Mouse (Mus musculus) limb, embryonic 14.5 days (tissue): ENCODE measurements around the gene Etnk2. TPM values are rescaled to one million over a fixed set of nuclear protein-coding genes. Genes with fewer than 3 reads are reported as not detected.

Experiments
- ATAC-seq: fragments of 200-750 bp; cut with Nextera tagmentation; 2 replicates; pipeline ENCODE4 v1.8.0; 2017; ENCODE audit warnings: low read depth, moderate number of reproducible peaks, moderate TSS enrichment; ENCODE audit not compliant: low FRiP score
- DNase-seq: peaks from one replicate; pipeline ENCODE4 v3.0.0-alpha.2; 2015; ENCODE audit warnings: low spot score
- H3K27ac ChIP-seq: fragments of 300-500 bp; sonication (generic); replicated peaks from 2 replicates; pipeline ENCODE4 v1.5.1; 2014; ENCODE audit warnings: low read depth, mild to moderate bottlenecking, low read length, moderate library complexity, mixed read lengths
- H3K27me3 ChIP-seq: fragments of 300-500 bp; sonication (generic); 2 replicates; pipeline ENCODE4 v1.6.1; 2014; ENCODE audit warnings: low read length, mixed read lengths; ENCODE audit not compliant: control insufficient read depth, insufficient read depth
- H3K36me3 ChIP-seq: fragments of 300-500 bp; sonication (generic); 2 replicates; pipeline ENCODE4 v1.6.1; 2014; ENCODE audit warnings: mild to moderate bottlenecking, low read length, moderate library complexity, mixed read lengths; ENCODE audit not compliant: control insufficient read depth, insufficient read depth
- H3K4me1 ChIP-seq: fragments of 300-500 bp; sonication (generic); 2 replicates; pipeline ENCODE4 v1.6.1; 2014; ENCODE audit warnings: antibody characterized with exemption, low read length, mixed read lengths; ENCODE audit not compliant: control insufficient read depth, insufficient read depth
- H3K4me2 ChIP-seq: fragments of 300-500 bp; sonication (generic); replicated peaks from 2 replicates; pipeline ENCODE4 v1.6.1; 2014; ENCODE audit warnings: low read depth, mild to moderate bottlenecking, low read length, moderate library complexity; ENCODE audit not compliant: severe bottlenecking
- H3K4me3 ChIP-seq: fragments of 300-500 bp; sonication (generic); replicated peaks from 2 replicates; pipeline ENCODE4 v1.5.1; 2014; ENCODE audit warnings: low read length
- H3K9ac ChIP-seq: fragments of 300-500 bp; sonication (generic); 2 replicates; pipeline ENCODE4 v1.6.1; 2014; ENCODE audit warnings: mild to moderate bottlenecking, low read depth, low read length, moderate library complexity; ENCODE audit not compliant: severe bottlenecking
- H3K9me3 ChIP-seq: fragments of 300-500 bp; sonication (generic); 2 replicates; pipeline ENCODE4 v1.6.1; 2016; ENCODE audit warnings: low read length; ENCODE audit not compliant: control insufficient read depth
- POLR2A ChIP-seq: fragments of 200-500 bp; IDR thresholded peaks from 2 replicates; pipeline ENCODE4 v1.8.0; 2012; ENCODE audit warnings: inconsistent platforms, mild to moderate bottlenecking, moderate library complexity, borderline replicate concordance; ENCODE audit not compliant: insufficient read depth, insufficient read length; ENCODE audit errors: extremely low read depth
- WGBS: fragments of 180-500 bp; shearing (Covaris S2); extraction: QIAGEN DNeasy Blood & Tissue Kit; methylation state at CpG from one replicate; pipeline ENCODE4 v1.1.7; 2014; 5-methylcytosine and 5-hydroxymethylcytosine counted together
- polyA plus RNA-seq, 2 experiments: library from polyadenylated mRNA; depleted of rRNA in 1 of 2; stranded (reverse) in 1 of 2; unstranded in 1 of 2; fragments of >200 nt; fragmentation: Nextera tagmentation in 1 of 2; extraction: Ambion mirVana in 1 of 2; gene quantifications; 2 replicates each; pipeline versions ENCODE4 v1.2.1 to v1.2.3; 2012 to 2014

The Etnk2 gene
- polyA plus RNA-seq, 2 experiments = 0.91 to 1.4 TPM

DNA sequence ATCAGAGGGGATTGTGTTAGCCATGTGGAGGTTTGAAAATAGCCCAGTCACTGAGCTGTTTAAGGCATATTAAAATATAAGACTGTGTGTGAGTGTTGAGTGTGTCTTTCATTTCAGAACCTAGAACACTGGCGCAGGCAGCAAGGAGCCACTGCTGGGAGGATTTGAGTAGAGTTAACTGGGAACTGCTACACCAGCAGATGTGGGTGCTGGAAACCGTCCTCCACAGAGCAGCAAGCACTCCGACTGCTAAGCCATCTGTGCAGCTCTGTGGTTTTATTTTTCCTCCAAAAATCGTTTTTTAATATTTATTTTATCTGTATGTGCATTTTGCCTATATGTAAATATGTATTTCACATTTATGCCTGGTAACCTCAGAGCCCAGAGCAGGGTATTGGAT is 31.3 kb downstream of the Etnk2 start:
- no peak overlapping the region for H3K9ac ChIP-seq
- ATAC-seq (no peak), DNase-seq (no peak)
- WGBS = 69% methylated on average over 4 of the region's 4 CpGs
- no peak overlapping the region for H3K4me2 ChIP-seq
- no peak overlapping the region for H3K27ac ChIP-seq
- H3K27me3 ChIP-seq = no peaks in the 10 kb centered on the region
- no peak overlapping the region for H3K4me3 ChIP-seq
- no peaks in the 10 kb centered on the region for H3K9me3 ChIP-seq
- TF ChIP-seq POLR2A = no peak
- H3K4me1 ChIP-seq = peaks cover 3% of the 10 kb centered on the region; the same call in 1 of the 2 replicates
- no peaks in the 10 kb centered on the region for H3K36me3 ChIP-seq

DNA sequence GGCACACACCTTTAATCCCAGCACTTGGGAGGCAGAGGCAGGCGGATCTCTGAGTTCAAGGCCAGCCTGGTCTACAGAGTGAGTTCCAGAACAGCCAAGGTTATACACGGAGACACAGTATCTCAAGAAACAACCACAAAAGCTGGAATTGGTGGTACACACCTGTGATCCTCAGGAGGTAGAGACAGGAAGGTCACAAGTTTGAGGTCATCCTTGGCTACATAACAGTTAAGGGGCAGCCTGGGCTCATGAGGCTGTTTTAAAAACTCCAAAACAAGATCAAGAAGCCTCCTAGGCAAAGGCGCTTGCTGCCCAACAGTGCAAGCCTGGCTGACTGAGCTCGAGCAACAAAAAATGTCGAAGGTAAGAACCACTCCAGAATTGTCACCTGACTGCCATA is 33.3 kb downstream of the Etnk2 start:
- Histone ChIP-seq H3K4me1 (peaks cover 3% of the 10 kb centered on the region; the same call in 1 of the 2 replicates), H3K9ac (no peak overlapping the region), H3K36me3 (no peaks in the 10 kb centered on the region), H3K4me2 (no peak overlapping the region), H3K27ac (no peak overlapping the region), H3K27me3 (no peaks in the 10 kb centered on the region), H3K4me3 (no peak overlapping the region), H3K9me3 (no peaks in the 10 kb centered on the region)
- 93% methylated on average over 5 of the region's 5 CpGs for WGBS
- no peak for TF ChIP-seq POLR2A
- no peak for DNase-seq
- ATAC-seq = no peak

DNA sequence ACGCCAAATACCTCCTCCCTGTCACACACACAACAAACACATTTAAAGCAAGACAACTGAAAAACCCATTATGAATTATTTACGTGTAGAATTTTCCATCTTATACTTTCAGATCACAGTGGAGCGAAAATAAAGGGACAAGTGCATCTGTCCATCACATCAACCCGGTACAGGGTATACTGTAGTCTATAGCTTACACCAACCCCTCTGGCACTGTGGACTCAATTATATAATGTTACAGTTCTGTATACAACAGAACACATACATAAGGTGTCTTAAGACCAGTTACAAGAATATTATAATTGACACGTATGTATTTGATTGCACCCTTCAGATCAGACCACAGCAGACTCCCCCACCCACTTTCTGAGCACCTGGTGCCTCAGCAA is 33.7 kb downstream of the Etnk2 start:
- DNase-seq (no peak), ATAC-seq (no peak)
- no peak overlapping the region for H3K27ac ChIP-seq
- no peaks in the 10 kb centered on the region for H3K36me3 ChIP-seq
- TF ChIP-seq POLR2A = no peak
- H3K27me3 ChIP-seq = no peaks in the 10 kb centered on the region
- no peak overlapping the region for H3K4me3 ChIP-seq
- peaks cover 3% of the 10 kb centered on the region; the same call in 1 of the 2 replicates for H3K4me1 ChIP-seq
- WGBS = 74% methylated on average over 5 of the region's 5 CpGs
- no peak overlapping the region for H3K4me2 ChIP-seq
- no peak overlapping the region; the same call in 1 of the 2 replicates for H3K9ac ChIP-seq
- no peaks in the 10 kb centered on the region for H3K9me3 ChIP-seq

DNA sequence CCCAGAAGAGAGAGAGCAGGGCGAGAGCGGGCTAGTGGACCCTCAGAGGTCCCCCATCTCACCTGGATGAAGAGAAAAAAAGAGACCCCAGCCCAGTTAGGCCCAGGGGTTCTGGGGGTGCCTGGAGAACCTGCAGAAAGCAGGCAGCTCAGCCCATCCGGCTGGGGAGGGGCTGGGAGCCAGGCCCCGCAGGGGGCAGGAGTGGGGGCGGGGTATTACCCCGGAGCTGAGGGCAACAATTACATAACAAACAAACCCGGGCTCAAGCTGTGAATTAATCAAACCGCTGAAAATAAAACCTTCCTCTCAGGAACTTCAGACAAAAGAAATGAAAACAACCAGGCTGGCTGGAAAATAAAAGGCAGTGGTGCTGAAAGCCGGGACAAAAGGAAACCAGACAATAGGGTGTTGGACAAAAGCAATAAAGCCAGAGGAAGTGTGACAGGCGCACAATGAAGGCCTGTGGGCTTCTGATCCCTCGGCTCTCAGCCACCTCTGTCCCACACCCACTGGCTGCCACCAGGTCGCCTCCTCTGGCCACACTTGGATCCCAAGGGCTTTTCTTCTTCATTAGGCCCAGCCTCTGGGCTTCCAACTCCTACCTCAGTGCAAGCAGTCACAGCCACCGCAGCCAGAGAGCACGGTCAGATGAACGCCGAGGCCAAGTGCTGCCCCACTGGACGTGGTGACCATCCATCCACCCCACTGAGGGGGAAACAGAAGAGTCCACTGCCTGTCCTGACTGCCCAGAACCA is 34.3 kb downstream of the Etnk2 start:
- no peak for ATAC-seq
- peak; percentile 21 for DNase-seq
- H3K36me3 ChIP-seq = no peaks in the 10 kb centered on the region
- peak overlapping the region; percentile 41 for H3K9ac ChIP-seq
- no peaks in the 10 kb centered on the region for H3K27me3 ChIP-seq
- peaks cover 3% of the 10 kb centered on the region; the same call in 1 of the 2 replicates for H3K4me1 ChIP-seq
- no peaks in the 10 kb centered on the region for H3K9me3 ChIP-seq
- TF ChIP-seq POLR2A = no peak
- 16% methylated on average over 17 of the region's 17 CpGs for WGBS
- 0 out of 2 replicates have a peak overlapping the region, but pooled peaks have one; percentile 21 for H3K27ac ChIP-seq
- H3K4me3 ChIP-seq = no peak overlapping the region
- H3K4me2 ChIP-seq = no peak overlapping the region

DNA sequence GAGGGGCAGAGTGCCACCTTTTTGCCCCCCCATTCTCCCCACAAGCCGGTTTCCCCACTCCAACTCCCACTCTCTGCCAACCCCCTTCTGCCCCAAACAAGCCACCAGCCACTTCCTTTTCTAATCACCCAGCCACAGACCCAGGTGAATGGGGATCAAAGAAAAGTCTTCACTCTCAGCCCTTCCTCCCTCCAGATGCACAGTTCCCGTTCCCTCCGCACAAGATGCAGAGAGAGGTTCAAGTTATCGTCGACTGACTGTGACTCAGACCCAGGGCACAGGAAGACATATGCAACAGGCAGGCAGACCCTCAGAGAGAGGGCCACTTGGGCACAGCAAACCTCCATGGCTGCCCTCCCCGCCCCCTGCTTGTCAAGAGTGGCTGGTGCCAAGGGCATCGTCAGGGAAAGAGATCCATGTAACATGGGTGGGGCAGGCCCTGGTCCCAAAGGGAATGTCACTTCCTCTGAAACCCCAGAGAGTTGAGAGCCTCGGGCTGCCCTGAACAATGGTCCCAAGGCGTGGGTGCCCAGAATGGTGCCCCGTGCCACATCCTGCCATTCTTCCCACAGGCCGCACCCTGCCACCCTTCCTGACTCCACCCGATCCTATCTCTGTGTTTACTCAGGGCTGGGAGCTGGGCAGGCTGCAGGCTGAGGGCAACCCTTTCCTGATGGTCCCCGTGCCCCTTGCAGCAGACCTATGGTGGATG is 36.8 kb downstream of the Etnk2 start:
- Histone ChIP-seq H3K9ac (no peak overlapping the region), H3K4me3 (no peak overlapping the region), H3K27me3 (no peaks in the 10 kb centered on the region), H3K27ac (no peak overlapping the region), H3K4me1 (peaks cover 3% of the 10 kb centered on the region; the same call in 1 of the 2 replicates), H3K36me3 (no peaks in the 10 kb centered on the region), H3K9me3 (no peaks in the 10 kb centered on the region), H3K4me2 (no peak overlapping the region)
- DNase-seq = no peak
- ATAC-seq = no peak
- 71% methylated on average over 13 of the region's 13 CpGs for WGBS
- no peak for TF ChIP-seq POLR2A
